In genomic region chr11:31974132-31974531, GRCm38 (mm10) we compare ENCODE assay signal across 32 mouse cellular contexts. TPM values are rescaled to one million over a fixed set of nuclear protein-coding genes. Genes with fewer than 3 reads are reported as not detected.
"Had no signal": no experiment of that assay in that cellular context is flagged by ENCODE, and none has a peak within 500 bp of the region (broad histone marks: within the 10 kb centered on the region; RNA-seq: fewer than 3 reads in every experiment).

No protein-coding gene starts in this region.

- ATAC-seq: hindbrain, embryonic 16.5 days; hindbrain, postnatal 0 days; inflammation-experienced regulatory T-cells, adult 6 months had no signal

- DNase-seq: heart, postnatal 10 days; heart, postnatal 14 days; heart, postnatal 36 days; heart, postnatal 4 days; kidney, adult 11 months; kidney, adult 18-20 months; kidney, adult 2 months; kidney, adult 8-10 months; kidney, adult 9 months; kidney, postnatal 10 days; kidney, postnatal 14 days; kidney, postnatal 25 days; kidney, postnatal 36 days; layer of hippocampus, adult 9-11 months; layer of hippocampus, postnatal 36 days had no signal

RNA-seq across cellular contexts. Expression of gene 4930524B15Rik, which starts 8.7 kb away (rescaled TPM):
- total RNA-seq: heart, postnatal 10 days; heart, postnatal 14 days; heart, postnatal 25 days; heart, postnatal 36 days; heart, postnatal 4 days; hematopoietic stem cell, adult 5-6 weeks; layer of hippocampus, adult 18-20 months; layer of hippocampus, adult 2 months; layer of hippocampus, postnatal 10 days; layer of hippocampus, postnatal 14 days; layer of hippocampus, postnatal 36 days; left cerebral cortex, adult 2 months had no signal
- polyA plus RNA-seq: heart, embryonic 14.5 days; heart, embryonic 16.5 days; inflammation-experienced regulatory T-cells, adult 6 months; intestine, embryonic 14.5 days; intestine, embryonic 15.5 days; intestine, embryonic 16.5 days; kidney, adult 2 months; kidney, embryonic 16.5 days; large intestine, adult 2 months had no signal
